Mouse (Mus musculus) cortical plate, adult 2 months (tissue): ENCODE results near the gene Pet117.

Experiments
- CTCF ChIP-seq: fragments of 200-500 bp; IDR thresholded peaks from 2 replicates; pipeline ENCODE4 v1.5.1; 2011; ENCODE audit warnings: mild to moderate bottlenecking, control low read depth, low read length; ENCODE audit not compliant: insufficient read depth; ENCODE audit errors: extremely low read depth
- POLR2A ChIP-seq: fragments of 200-500 bp; IDR thresholded peaks from 2 replicates; pipeline ENCODE4 v1.6.1; 2011; ENCODE audit warnings: mild to moderate bottlenecking, low read length, control low read depth; ENCODE audit not compliant: insufficient read depth; ENCODE audit errors: extremely low read depth

GRCm38 (mm10) chr2:144332486-144332885, 36.3 kb upstream of the Pet117 start:
- TF ChIP-seq POLR2A (no peak), CTCF (no peak)
